Mouse (Mus musculus) neural tube, embryonic 11.5 days (tissue): ENCODE measurements at regions not wholly inside any gene's neighbourhood (a gene's known extent, or its start where the extent isn't known, plus 50 kb on each side); places are given as distances from the start of the nearest gene placed in this dataset.

Experiments used
- ATAC-seq: fragments of 200-750 bp; cut with Nextera tagmentation; 2 replicates; pipeline ENCODE4 v1.8.0; 2017; ENCODE audit warnings: moderate number of reproducible peaks, mild to moderate bottlenecking, moderate TSS enrichment, moderate library complexity; ENCODE audit not compliant: insufficient read depth, low FRiP score, low TSS enrichment
- DNase-seq: peaks from one replicate; pipeline ENCODE4 v3.0.0-alpha.2; 2015; ENCODE audit warnings: low spot score
- H3K27ac ChIP-seq: fragments of 300-500 bp; sonication (generic); 2 replicates; pipeline ENCODE4 v1.5.1; 2014; ENCODE audit warnings: low read depth, mild to moderate bottlenecking, low read length
- H3K27me3 ChIP-seq: fragments of 300-500 bp; sonication (generic); 2 replicates; pipeline ENCODE4 v1.6.1; 2014; ENCODE audit warnings: mild to moderate bottlenecking, low read length, mixed read lengths; ENCODE audit not compliant: control insufficient read depth, insufficient read depth
- H3K36me3 ChIP-seq: fragments of 300-500 bp; sonication (generic); 2 replicates; pipeline ENCODE4 v1.6.1; 2014; ENCODE audit warnings: mild to moderate bottlenecking, low read length, moderate library complexity, mixed read lengths; ENCODE audit not compliant: control insufficient read depth, insufficient read depth
- H3K4me1 ChIP-seq: fragments of 300-500 bp; sonication (generic); 2 replicates; pipeline ENCODE4 v1.6.1; 2014; ENCODE audit warnings: low read length, mixed read lengths; ENCODE audit not compliant: control insufficient read depth, insufficient read depth
- H3K4me2 ChIP-seq: fragments of 300-500 bp; sonication (generic); 2 replicates; pipeline ENCODE4 v1.6.1; 2014; ENCODE audit warnings: low read depth, mild to moderate bottlenecking, moderate library complexity
- H3K4me3 ChIP-seq: fragments of 300-500 bp; sonication (generic); 2 replicates; pipeline ENCODE4 v1.5.1; 2014; ENCODE audit warnings: low read depth, low read length
- H3K9ac ChIP-seq: fragments of 300-500 bp; sonication (generic); 2 replicates; pipeline ENCODE4 v1.6.1; 2014; ENCODE audit warnings: mild to moderate bottlenecking, low read length
- H3K9me3 ChIP-seq: fragments of 300-500 bp; sonication (generic); 2 replicates; pipeline ENCODE4 v1.6.1; 2016; ENCODE audit warnings: low read length; ENCODE audit not compliant: control insufficient read depth
- WGBS: fragments of 180-500 bp; shearing (Covaris S2); extraction: QIAGEN DNeasy Blood & Tissue Kit; methylation state at CpG from one replicate; pipeline ENCODE4 v1.1.7; 2014; 5-methylcytosine and 5-hydroxymethylcytosine counted together

DNA sequence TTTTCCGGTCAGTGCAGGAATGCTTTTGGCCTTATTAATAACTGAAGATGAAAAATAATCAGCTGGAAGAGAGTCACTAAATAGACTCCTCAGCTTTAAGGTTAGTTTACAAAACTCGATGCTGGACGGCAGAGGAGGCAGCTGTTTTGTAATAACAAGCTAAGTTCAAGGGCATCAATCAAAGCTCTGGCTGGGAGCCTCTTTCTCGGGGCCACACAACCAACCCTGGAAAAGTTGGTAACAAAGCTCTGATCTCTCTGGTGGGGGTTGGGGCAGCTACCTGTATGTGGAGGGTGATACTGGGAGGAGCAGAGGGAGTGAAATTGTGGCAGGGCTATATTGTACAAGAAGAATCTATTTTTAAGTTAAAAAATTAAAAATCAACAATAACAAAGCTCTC is 374.1 kb downstream of the Fgf9 start:
- no peaks in the 10 kb centered on the region for H3K4me1 ChIP-seq
- no peaks in the 10 kb centered on the region for H3K9me3 ChIP-seq
- H3K27ac ChIP-seq = no peak overlapping the region
- no peaks in the 10 kb centered on the region for H3K27me3 ChIP-seq
- ATAC-seq (no peak), DNase-seq (no peak)
- no peak overlapping the region for H3K4me3 ChIP-seq
- H3K9ac ChIP-seq = no peak overlapping the region
- WGBS = 73% methylated on average over 4 of the region's 4 CpGs
- no peaks in the 10 kb centered on the region for H3K36me3 ChIP-seq
- no peak overlapping the region for H3K4me2 ChIP-seq

DNA sequence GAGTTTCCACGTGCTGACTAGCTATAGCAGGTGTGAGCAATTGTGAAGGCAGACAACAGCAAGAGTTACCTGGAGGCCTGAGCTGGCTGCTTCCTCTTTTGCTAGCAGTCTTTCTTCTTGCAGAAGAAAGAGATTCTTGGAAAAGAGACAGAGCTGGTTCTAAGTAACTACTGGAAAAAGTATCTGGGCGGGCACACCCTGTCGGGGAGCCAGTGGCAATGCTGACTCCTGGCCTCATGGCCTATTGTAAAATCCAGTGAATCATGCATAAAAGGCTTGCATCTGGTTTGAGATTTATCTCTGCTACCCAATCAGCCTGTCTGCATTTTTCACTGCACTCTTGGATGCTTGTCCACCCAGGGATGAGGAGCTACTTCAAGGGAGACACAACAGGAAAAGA is 372.2 kb downstream of the Fgf9 start:
- no peaks in the 10 kb centered on the region for H3K27me3 ChIP-seq
- DNase-seq (no peak), ATAC-seq (no peak)
- no peaks in the 10 kb centered on the region for H3K4me1 ChIP-seq
- no peaks in the 10 kb centered on the region for H3K36me3 ChIP-seq
- no peak overlapping the region for H3K4me2 ChIP-seq
- no peak overlapping the region for H3K9ac ChIP-seq
- 92% methylated on average over 3 of the region's 3 CpGs for WGBS
- no peak overlapping the region for H3K27ac ChIP-seq
- H3K4me3 ChIP-seq = no peak overlapping the region
- H3K9me3 ChIP-seq = no peaks in the 10 kb centered on the region

DNA sequence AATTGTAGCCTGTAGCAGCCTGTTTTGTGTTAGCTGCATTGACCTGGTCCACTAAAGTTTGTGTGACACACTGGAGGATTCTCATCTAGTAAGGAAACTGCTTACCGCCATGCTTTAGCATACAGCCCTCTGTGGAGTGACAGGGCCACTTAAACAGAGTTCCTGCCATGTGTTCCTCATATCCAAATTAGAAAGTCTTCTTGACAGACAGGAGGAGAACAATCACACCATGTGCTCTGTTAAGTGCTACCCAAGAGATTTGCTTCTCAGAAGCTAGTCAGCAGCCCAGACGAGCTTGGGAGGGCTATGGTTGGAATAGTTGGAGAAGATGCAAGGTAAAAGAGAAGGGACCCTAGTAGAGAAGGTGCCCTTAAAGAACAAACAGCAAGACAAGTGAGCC is 369.6 kb downstream of the Fgf9 start:
- no peak overlapping the region for H3K4me2 ChIP-seq
- no peaks in the 10 kb centered on the region for H3K36me3 ChIP-seq
- ATAC-seq (no peak), DNase-seq (no peak)
- WGBS = 87% methylated on average over 2 of the region's 2 CpGs
- no peaks in the 10 kb centered on the region for H3K27me3 ChIP-seq
- no peak overlapping the region for H3K27ac ChIP-seq
- H3K4me1 ChIP-seq = no peaks in the 10 kb centered on the region
- H3K9ac ChIP-seq = no peak overlapping the region
- H3K9me3 ChIP-seq = no peaks in the 10 kb centered on the region
- H3K4me3 ChIP-seq = no peak overlapping the region

DNA sequence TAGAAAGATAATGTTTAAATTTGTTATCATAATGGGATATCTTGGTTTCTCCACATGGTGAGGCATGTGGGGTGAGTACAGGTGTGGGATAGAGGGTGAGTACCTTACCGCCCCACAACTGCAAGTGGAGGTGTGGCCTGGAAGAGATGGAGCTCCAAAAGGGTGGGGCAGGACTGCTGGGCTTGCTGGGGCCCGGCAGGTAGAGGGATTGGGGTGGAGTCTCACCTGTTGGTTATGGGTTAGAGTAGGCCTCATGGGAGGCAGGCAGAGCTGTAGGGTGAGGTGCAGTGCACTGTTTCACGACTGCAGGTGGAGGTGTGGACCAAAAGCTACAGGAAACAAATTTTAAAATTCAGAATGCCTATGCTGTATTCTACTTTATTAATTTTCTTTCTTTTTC is 365.7 kb downstream of the Fgf9 start:
- no peak for ATAC-seq
- Histone ChIP-seq H3K4me1 (no peaks in the 10 kb centered on the region), H3K27me3 (no peaks in the 10 kb centered on the region), H3K9me3 (no peaks in the 10 kb centered on the region), H3K4me2 (no peak overlapping the region), H3K9ac (no peak overlapping the region), H3K27ac (no peak overlapping the region), H3K4me3 (no peak overlapping the region), H3K36me3 (no peaks in the 10 kb centered on the region)
- 74% methylated on average over 3 of the region's 3 CpGs for WGBS
- DNase-seq = no peak

DNA sequence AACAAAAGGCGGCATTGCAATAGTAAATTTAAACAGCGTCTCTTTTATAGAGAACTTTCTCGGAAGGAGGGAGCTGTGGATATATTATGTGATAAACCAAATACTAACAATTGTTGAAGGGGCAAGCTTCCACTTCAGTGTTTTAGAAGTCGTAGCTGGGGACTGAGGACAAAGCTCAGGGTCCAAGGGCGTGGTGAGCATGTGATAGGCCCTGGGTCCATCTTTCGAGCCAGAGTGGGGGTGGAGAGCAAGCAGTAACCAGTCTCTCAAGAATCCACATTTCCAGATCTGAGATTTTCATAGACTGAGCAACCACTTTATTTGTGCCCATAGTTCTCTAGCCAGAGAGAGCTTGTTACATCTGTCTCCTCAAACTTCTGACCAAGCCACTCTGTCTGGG is 356.1 kb downstream of the Fgf9 start:
- no peaks in the 10 kb centered on the region for H3K36me3 ChIP-seq
- H3K27ac ChIP-seq = no peak overlapping the region
- 79% methylated on average over 6 of the region's 6 CpGs for WGBS
- H3K4me3 ChIP-seq = no peak overlapping the region
- H3K4me1 ChIP-seq = no peaks in the 10 kb centered on the region
- DNase-seq (no peak), ATAC-seq (no peak)
- H3K9me3 ChIP-seq = no peaks in the 10 kb centered on the region
- H3K9ac ChIP-seq = no peak overlapping the region
- no peak overlapping the region for H3K4me2 ChIP-seq
- H3K27me3 ChIP-seq = no peaks in the 10 kb centered on the region

DNA sequence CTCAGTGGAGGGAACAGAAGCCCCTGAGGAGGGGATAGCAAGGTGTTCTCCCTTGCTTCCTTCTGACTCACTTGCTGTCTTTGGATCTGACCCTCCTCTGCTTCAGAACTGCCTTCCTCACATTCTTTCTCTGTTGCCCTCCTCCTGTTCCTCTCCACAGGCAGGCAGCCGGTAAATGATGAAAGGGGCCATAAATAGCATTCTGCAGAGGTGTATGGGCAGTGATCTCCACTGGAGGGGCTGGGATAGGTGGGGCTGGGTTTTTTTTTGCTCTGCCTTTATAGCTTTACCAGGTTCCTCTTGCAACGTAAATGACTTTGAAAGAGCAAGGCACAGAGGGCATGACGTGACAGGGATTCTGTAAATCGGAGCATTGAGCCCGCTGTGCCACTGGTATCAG is 351.6 kb downstream of the Fgf9 start:
- ATAC-seq (no peak), DNase-seq (no peak)
- no peaks in the 10 kb centered on the region for H3K4me1 ChIP-seq
- no peak overlapping the region for H3K4me2 ChIP-seq
- 25% methylated on average over 5 of the region's 5 CpGs for WGBS
- H3K9me3 ChIP-seq = no peaks in the 10 kb centered on the region
- no peak overlapping the region for H3K4me3 ChIP-seq
- H3K27me3 ChIP-seq = no peaks in the 10 kb centered on the region
- H3K9ac ChIP-seq = no peak overlapping the region
- no peaks in the 10 kb centered on the region for H3K36me3 ChIP-seq
- H3K27ac ChIP-seq = no peak overlapping the region

DNA sequence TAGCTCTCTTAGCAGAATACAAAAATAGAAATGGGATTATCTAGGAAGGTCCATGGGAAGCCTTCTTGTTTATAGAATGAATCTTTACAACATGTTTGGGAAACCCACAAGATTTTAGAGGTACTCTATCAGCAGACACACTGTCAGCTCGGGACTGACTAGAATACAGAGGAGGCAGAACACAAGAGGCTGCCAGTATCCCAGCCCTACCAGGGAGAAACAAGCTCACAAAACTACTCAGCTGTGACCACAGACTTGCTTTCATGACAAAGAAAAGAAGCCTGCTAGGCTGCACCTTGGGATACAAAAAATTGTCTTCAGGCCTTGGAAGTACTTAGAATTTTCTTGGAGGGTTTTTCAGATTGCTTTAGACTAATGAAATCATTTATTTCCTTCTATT is 347.2 kb downstream of the Fgf9 start:
- no peaks in the 10 kb centered on the region for H3K4me1 ChIP-seq
- H3K36me3 ChIP-seq = no peaks in the 10 kb centered on the region
- no peak overlapping the region for H3K4me3 ChIP-seq
- H3K27me3 ChIP-seq = no peaks in the 10 kb centered on the region
- H3K9ac ChIP-seq = no peak overlapping the region
- no peak overlapping the region for H3K27ac ChIP-seq
- no peak overlapping the region for H3K4me2 ChIP-seq
- 36% methylated on average over 1 of the region's 1 CpGs for WGBS
- DNase-seq (no peak), ATAC-seq (no peak)
- H3K9me3 ChIP-seq = no peaks in the 10 kb centered on the region

DNA sequence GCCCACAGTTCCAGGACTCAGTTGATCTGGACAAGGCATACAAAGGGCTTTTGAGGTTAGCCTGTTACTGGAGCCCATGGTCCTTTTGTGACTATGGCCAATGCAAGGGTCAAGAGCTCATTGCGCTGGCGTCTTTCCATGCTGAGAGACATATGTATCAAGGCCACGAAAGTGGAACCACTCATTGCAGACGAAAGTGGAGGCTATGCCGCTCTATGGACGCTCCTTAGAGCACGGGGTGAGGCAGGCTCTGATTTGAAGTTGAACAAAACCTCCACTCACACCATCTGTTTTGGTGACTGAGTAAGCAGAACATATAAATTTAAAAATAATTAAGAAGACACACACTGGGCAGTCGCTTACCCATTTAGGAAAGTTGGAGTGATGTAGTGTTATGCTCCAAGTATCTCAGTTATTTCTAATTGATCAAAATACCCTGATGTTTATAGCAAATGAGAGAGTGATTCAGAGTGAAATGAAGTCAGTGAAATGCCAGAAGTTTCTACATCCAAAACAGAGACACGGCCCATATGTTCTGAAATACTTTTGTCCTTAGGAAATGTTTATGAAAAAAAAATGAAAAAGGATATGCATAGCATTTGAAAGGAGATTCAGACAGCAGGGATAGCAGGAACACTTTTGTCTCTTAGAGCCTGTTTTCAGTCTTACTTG is 321.8 kb downstream of the Fgf9 start:
- no peak for DNase-seq
- no peak overlapping the region for H3K4me3 ChIP-seq
- no peak overlapping the region for H3K9ac ChIP-seq
- H3K27me3 ChIP-seq = no peaks in the 10 kb centered on the region
- no peak overlapping the region for H3K4me2 ChIP-seq
- H3K36me3 ChIP-seq = no peaks in the 10 kb centered on the region
- H3K4me1 ChIP-seq = no peaks in the 10 kb centered on the region
- H3K9me3 ChIP-seq = no peaks in the 10 kb centered on the region
- ATAC-seq = no peak
- no peak overlapping the region for H3K27ac ChIP-seq
- 87% methylated on average over 9 of the region's 9 CpGs for WGBS

DNA sequence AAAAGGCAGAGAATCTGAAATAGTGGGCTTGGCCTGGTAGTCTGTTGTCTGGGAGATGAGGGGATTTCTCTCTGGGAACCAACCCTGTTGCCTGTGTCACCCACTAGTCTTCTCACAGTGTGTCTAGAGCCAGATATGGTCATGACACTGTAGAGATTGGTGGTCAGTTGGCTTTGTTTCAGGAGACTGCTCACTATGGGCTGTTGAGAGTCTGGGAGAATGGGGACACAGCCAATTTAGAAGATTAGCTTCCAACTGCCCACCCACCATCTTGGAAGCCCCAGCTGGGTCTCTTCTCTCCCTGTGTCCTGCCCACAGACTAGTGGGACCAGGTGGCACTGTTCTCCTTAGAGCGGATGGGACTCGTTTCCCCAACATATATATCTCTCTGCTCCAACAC is 320.4 kb downstream of the Fgf9 start:
- 89% methylated on average over 2 of the region's 2 CpGs for WGBS
- Histone ChIP-seq H3K9me3 (no peaks in the 10 kb centered on the region), H3K4me3 (no peak overlapping the region), H3K4me2 (no peak overlapping the region), H3K4me1 (no peaks in the 10 kb centered on the region), H3K9ac (no peak overlapping the region), H3K27ac (no peak overlapping the region), H3K27me3 (no peaks in the 10 kb centered on the region), H3K36me3 (no peaks in the 10 kb centered on the region)
- ATAC-seq (no peak), DNase-seq (no peak)
